Mouse (Mus musculus) kidney, adult 9 months (tissue): Measurements from ENCODE around the gene Disp3.

Experiments used
- DNase-seq: peaks from one replicate; pipeline ENCODE4 v3.0.0; 2022

Disp3 gene

GRCm38 (mm10) chr4:148287041-148287440 is 724 bp downstream of the Disp3 start:
- no peak for DNase-seq

GRCm38 (mm10) chr4:148286226-148287031 is 1.3 kb downstream of the Disp3 start:
- DNase-seq, result peak; percentile 18

GRCm38 (mm10) chr4:148284219-148284618 is 3.5 kb downstream of the Disp3 start:
- DNase-seq, result no peak

- DNase-seq, result no peak
These were observed 10.8 kb downstream of the Disp3 start for GRCm38 (mm10) chr4:148276816-148277491.

- DNase-seq, result no peak
These were observed 13.1 kb downstream of the Disp3 start for GRCm38 (mm10) chr4:148274671-148275070.

GRCm38 (mm10) chr4:148273229-148273628 is 14.5 kb downstream of the Disp3 start:
- no peak for DNase-seq

- no peak for DNase-seq
These were observed 16.1 kb downstream of the Disp3 start for GRCm38 (mm10) chr4:148271656-148272055.

GRCm38 (mm10) chr4:148266973-148267507 is 20.7 kb downstream of the Disp3 start:
- DNase-seq, result no peak

- no peak for DNase-seq
These were observed 27.8 kb downstream of the Disp3 start for GRCm38 (mm10) chr4:148259941-148260340.

GRCm38 (mm10) chr4:148249341-148249740 is 38.4 kb downstream of the Disp3 start:
- DNase-seq, result no peak

- DNase-seq, result no peak
These were observed 47.4 kb downstream of the Disp3 start for GRCm38 (mm10) chr4:148240387-148240786.

GRCm38 (mm10) chr4:148239474-148240130 is 48.2 kb downstream of the Disp3 start:
- no peak for DNase-seq

- no peak for DNase-seq
These were observed 48.8 kb downstream of the Disp3 start for GRCm38 (mm10) chr4:148238919-148239318.

- no peak for DNase-seq
These were observed 49.5 kb downstream of the Disp3 start for GRCm38 (mm10) chr4:148238218-148238617.

- no peak for DNase-seq
These were observed 51.1 kb downstream of the Disp3 start for GRCm38 (mm10) chr4:148236664-148237063.

GRCm38 (mm10) chr4:148233061-148233460 is 54.7 kb downstream of the Disp3 start:
- no peak for DNase-seq

GRCm38 (mm10) chr4:148232615-148233014 is 55.1 kb downstream of the Disp3 start:
- DNase-seq, result no peak

- no peak for DNase-seq
These were observed 55.6 kb downstream of the Disp3 start for GRCm38 (mm10) chr4:148232124-148232523.

- DNase-seq, result peak; percentile 49
These were observed 58.1 kb downstream of the Disp3 start for GRCm38 (mm10) chr4:148229646-148230045.

- no peak for DNase-seq
These were observed 64.8 kb downstream of the Disp3 start for GRCm38 (mm10) chr4:148222983-148223382.

GRCm38 (mm10) chr4:148220656-148221055 is 67.1 kb downstream of the Disp3 start:
- DNase-seq, result no peak

- DNase-seq, result no peak
These were observed 69.5 kb downstream of the Disp3 start for GRCm38 (mm10) chr4:148218238-148218637.

- no peak for DNase-seq
These were observed 72.4 kb downstream of the Disp3 start for GRCm38 (mm10) chr4:148215264-148215900.
